Mouse (Mus musculus) megakaryocyte, embryonic 14.5 days (primary cell): ENCODE measurements around the gene Myo1e.

ENCODE experiments used
- FLI1 ChIP-seq: IDR thresholded peaks from 2 replicates; pipeline ENCODE4 v1.6.1; 2012; ENCODE audit warnings: low read length, inconsistent platforms, mixed read lengths
- GATA1 ChIP-seq: IDR thresholded peaks from 3 replicates; pipeline ENCODE4 v1.6.1; 2012; ENCODE audit warnings: mixed read lengths, low read length, inconsistent platforms, borderline replicate concordance

- TF ChIP-seq GATA1 (no peak), FLI1 (no peak)
These were observed 1.6 kb downstream of the Myo1e start for GRCm38 (mm10) chr9:70208751-70209150.
